Mouse (Mus musculus): ENCODE data around the gene Nck2. TPM values are rescaled to one million over a fixed set of nuclear protein-coding genes. Genes with fewer than 3 reads are reported as not detected.

Nck2 gene
- polyA plus RNA-seq, 1 experiment from 2014 or later = 43.0 TPM

DNA sequence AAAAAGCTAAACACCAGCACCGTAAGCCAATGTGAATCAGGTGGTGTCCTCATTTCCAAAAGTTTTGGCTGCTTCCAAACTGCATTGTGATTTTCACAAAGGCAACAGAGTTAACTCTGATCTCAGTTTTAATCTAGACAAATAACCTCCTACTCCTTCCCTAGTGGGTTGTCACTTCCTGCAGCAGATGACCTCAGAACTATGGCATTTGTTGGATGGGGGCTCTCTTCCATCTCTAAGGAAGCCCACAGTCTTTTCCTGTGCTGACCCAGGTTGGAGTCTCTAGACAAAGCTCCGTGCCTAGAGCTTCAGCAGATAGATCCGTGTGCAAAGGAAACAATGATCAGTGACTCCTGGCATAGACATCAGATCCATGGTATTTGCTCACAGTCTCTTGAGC lies 31.1 kb upstream of the Nck2 start:
- no peak overlapping the region for H3K4me2 ChIP-seq (ENCODE audit: low read length)
- H3K4me3 ChIP-seq (replicated peaks; ENCODE audit: low read depth, low read length) = no peak overlapping the region
- no peaks in the 10 kb centered on the region for H3K9me3 ChIP-seq (replicated peaks; ENCODE audit: low read length)
- 61% methylated on average over 3 of the region's 3 CpGs for WGBS
- no peaks in the 10 kb centered on the region for H3K27me3 ChIP-seq (ENCODE audit: insufficient read depth, low read length)
- ATAC-seq (replicated peaks; ENCODE audit: low FRiP score, low read depth) = no peak
- H3K27ac ChIP-seq = no peak overlapping the region
- no peak overlapping the region for H3K9ac ChIP-seq (ENCODE audit: low read depth, low read length)
- H3K36me3 ChIP-seq (ENCODE audit: insufficient read depth, low read length) = no peaks in the 10 kb centered on the region
- H3K4me1 ChIP-seq (replicated peaks; ENCODE audit: insufficient read depth, low read length) = no peaks in the 10 kb centered on the region
- TF ChIP-seq CTCF (IDR thresholded peaks at IDR 0.05; ENCODE audit: low read depth) = no peak
- peak; percentile 44 for DNase-seq (ENCODE audit: low spot score)

DNA sequence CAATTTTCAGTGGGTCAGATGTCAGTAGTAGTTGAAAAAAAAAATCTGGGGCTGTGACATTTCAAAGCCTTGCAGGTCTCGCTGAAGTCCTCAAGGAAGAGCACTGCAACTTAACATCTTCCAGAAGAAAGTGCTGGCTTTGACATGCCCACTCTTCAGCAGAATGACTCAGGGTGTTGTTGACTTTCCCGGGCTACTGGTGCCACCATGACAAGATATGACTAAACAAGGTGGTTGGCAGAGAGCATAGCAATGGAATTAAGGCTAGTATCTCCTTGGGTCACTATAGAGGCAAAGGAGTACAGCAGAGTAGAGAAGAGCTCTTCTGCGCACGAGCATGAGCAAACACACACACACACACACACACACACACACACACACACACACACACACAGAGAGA lies 30.6 kb upstream of the Nck2 start:
- no peaks in the 10 kb centered on the region for H3K9me3 ChIP-seq (replicated peaks; ENCODE audit: low read length)
- H3K27ac ChIP-seq = no peak overlapping the region
- no peak overlapping the region for H3K4me2 ChIP-seq (ENCODE audit: low read length)
- H3K36me3 ChIP-seq (ENCODE audit: insufficient read depth, low read length) = no peaks in the 10 kb centered on the region
- 79% methylated on average over 4 of the region's 4 CpGs for WGBS
- no peaks in the 10 kb centered on the region for H3K27me3 ChIP-seq (ENCODE audit: insufficient read depth, low read length)
- no peaks in the 10 kb centered on the region for H3K4me1 ChIP-seq (replicated peaks; ENCODE audit: insufficient read depth, low read length)
- H3K4me3 ChIP-seq (replicated peaks; ENCODE audit: low read depth, low read length) = no peak overlapping the region
- DNase-seq (ENCODE audit: low spot score) = no peak
- no peak overlapping the region for H3K9ac ChIP-seq (ENCODE audit: low read depth, low read length)
- no peak for ATAC-seq (replicated peaks; ENCODE audit: low FRiP score, low read depth)
- TF ChIP-seq CTCF (IDR thresholded peaks at IDR 0.05; ENCODE audit: low read depth) = no peak

DNA sequence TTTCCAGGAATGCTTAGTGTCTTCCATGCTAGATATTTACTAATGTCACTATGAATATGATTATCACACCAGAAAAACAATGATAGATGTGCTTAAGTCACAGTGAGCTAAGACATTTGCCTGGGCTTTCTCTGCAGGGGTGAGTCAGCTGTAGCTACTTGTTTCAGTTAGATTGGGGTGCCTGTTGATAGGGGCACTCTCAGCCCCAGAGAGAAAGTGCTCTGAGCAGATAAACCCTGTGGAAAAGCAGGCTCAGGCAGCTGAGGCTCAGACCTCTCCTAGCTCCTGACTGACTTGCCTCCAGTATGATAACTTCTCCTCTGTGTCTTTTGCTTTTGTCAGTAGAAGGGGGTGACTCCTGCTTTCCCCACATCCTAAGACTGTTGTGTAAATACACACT lies 30.2 kb upstream of the Nck2 start:
- Histone ChIP-seq H3K9me3 (replicated peaks; ENCODE audit: low read length) (no peaks in the 10 kb centered on the region), H3K9ac (ENCODE audit: low read depth, low read length) (no peak overlapping the region), H3K27ac (no peak overlapping the region), H3K4me2 (ENCODE audit: low read length) (no peak overlapping the region), H3K4me1 (replicated peaks; ENCODE audit: insufficient read depth, low read length) (no peaks in the 10 kb centered on the region), H3K36me3 (ENCODE audit: insufficient read depth, low read length) (no peaks in the 10 kb centered on the region), H3K4me3 (replicated peaks; ENCODE audit: low read depth, low read length) (no peak overlapping the region), H3K27me3 (ENCODE audit: insufficient read depth, low read length) (no peaks in the 10 kb centered on the region)
- ATAC-seq (replicated peaks; ENCODE audit: low FRiP score, low read depth) = no peak
- TF ChIP-seq CTCF (IDR thresholded peaks at IDR 0.05; ENCODE audit: low read depth) = no peak
- no peak for DNase-seq (ENCODE audit: low spot score)

DNA sequence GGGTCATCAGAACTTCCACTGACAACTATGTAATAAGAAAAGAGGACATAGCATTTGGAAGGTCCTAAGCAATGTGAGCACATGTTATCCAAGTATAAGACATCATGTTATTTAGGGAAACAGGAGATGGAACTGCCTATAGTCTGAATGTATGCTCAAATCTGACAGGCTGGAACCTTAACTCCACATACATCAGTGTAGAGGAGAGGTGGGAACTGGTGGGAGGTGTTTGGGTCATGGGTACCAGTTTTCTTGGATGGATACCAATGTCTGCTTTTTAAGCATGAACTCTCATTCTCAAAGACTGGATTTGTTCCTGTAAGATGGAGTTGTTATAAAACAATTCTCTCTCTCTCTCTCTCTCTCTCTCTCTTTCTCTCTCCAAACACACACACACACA lies 29.4 kb upstream of the Nck2 start:
- H3K36me3 ChIP-seq (ENCODE audit: insufficient read depth, low read length) = no peaks in the 10 kb centered on the region
- H3K4me3 ChIP-seq (replicated peaks; ENCODE audit: low read depth, low read length) = no peak overlapping the region
- no peak overlapping the region for H3K27ac ChIP-seq
- no peak for DNase-seq (ENCODE audit: low spot score)
- H3K4me2 ChIP-seq (ENCODE audit: low read length) = no peak overlapping the region
- no peaks in the 10 kb centered on the region for H3K4me1 ChIP-seq (replicated peaks; ENCODE audit: insufficient read depth, low read length)
- ATAC-seq (replicated peaks; ENCODE audit: low FRiP score, low read depth) = no peak
- no peaks in the 10 kb centered on the region for H3K9me3 ChIP-seq (replicated peaks; ENCODE audit: low read length)
- H3K9ac ChIP-seq (ENCODE audit: low read depth, low read length) = no peak overlapping the region
- no peak for TF ChIP-seq CTCF (IDR thresholded peaks at IDR 0.05; ENCODE audit: low read depth)
- H3K27me3 ChIP-seq (ENCODE audit: insufficient read depth, low read length) = no peaks in the 10 kb centered on the region

GRCm38 (mm10) chr1:43422969-43423748 lies 21.2 kb upstream of the Nck2 start:
- Histone ChIP-seq H3K4me3 (replicated peaks; ENCODE audit: low read depth, low read length) (no peak overlapping the region), H3K27ac (no peak overlapping the region), H3K9me3 (replicated peaks; ENCODE audit: low read length) (no peaks in the 10 kb centered on the region), H3K4me2 (ENCODE audit: low read length) (no peak overlapping the region), H3K4me1 (replicated peaks; ENCODE audit: insufficient read depth, low read length) (peaks cover 9% of the 10 kb centered on the region), H3K9ac (ENCODE audit: low read depth, low read length) (no peak overlapping the region), H3K27me3 (ENCODE audit: insufficient read depth, low read length) (no peaks in the 10 kb centered on the region), H3K36me3 (ENCODE audit: insufficient read depth, low read length) (no peaks in the 10 kb centered on the region)
- ATAC-seq (replicated peaks; ENCODE audit: low FRiP score, low read depth) = no peak
- peak; percentile 69 for DNase-seq (ENCODE audit: low spot score)
- TF ChIP-seq CTCF (IDR thresholded peaks at IDR 0.05; ENCODE audit: low read depth) = no peak
- 55% methylated on average over 4 of the region's 4 CpGs for WGBS

DNA sequence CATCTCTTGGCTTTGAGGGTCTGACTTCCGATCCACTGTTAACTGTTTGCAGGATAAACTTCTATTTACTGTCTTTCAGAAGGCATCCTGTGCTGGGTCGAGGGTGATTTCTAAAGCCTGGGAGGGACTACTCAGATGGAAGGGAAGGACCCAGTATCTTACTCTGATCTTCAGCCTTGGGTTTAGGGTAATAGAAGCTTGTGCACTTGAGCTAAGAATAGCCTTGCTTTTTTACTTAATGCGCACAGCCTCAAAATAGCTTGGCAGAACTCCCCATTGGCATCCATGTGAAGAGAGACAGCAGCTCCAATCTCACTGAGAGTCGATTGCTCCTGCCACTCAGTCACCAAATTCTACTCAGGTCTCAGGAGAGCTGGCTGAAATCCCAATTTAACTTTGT lies 17.9 kb upstream of the Nck2 start:
- ATAC-seq (replicated peaks; ENCODE audit: low FRiP score, low read depth) = no peak

More for the DNA sequence above, 17.9 kb upstream of the Nck2 start:
- TF ChIP-seq CTCF (IDR thresholded peaks at IDR 0.05; ENCODE audit: low read depth) = no peak
- DNase-seq (ENCODE audit: low spot score) = peak; percentile 53
- no peak overlapping the region for H3K4me2 ChIP-seq (ENCODE audit: low read length)
- H3K4me3 ChIP-seq (replicated peaks; ENCODE audit: low read depth, low read length) = no peak overlapping the region
- H3K4me1 ChIP-seq (replicated peaks; ENCODE audit: insufficient read depth, low read length) = peaks cover 9% of the 10 kb centered on the region
- 40% methylated on average over 4 of the region's 4 CpGs for WGBS
- H3K27ac ChIP-seq = no peak overlapping the region
- H3K27me3 ChIP-seq (ENCODE audit: insufficient read depth, low read length) = no peaks in the 10 kb centered on the region
- no peaks in the 10 kb centered on the region for H3K9me3 ChIP-seq (replicated peaks; ENCODE audit: low read length)
- no peaks in the 10 kb centered on the region for H3K36me3 ChIP-seq (ENCODE audit: insufficient read depth, low read length)
- H3K9ac ChIP-seq (ENCODE audit: low read depth, low read length) = no peak overlapping the region

Data from kidney, postnatal 0 days (tissue).